Mouse (Mus musculus): ENCODE measurements around the gene Plekhh2.

The Plekhh2 gene

DNA sequence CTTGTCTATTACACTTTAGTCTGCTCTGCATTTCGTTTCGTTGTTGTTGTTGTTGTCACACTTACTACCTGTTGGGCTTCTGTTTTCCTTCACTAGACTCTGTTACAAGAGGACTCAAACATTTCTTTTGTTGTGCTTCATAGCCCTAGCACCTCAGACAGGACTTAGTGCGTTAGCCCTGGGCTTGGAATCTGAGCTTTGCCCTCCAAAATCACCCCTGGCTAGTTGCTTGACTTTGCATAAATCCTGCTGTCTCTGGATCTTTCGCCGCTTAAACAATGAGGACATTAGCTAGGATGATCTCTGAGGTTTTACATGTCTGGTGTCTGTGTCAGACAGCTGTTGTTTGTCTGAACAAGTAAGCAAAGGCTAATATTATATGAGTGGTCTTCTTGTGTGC lies 62.2 kb downstream of the Plekhh2 start:
- DNase-seq (ENCODE audit: low read depth), result no peak

GRCm38 (mm10) chr17:84575108-84575507 lies 63.4 kb downstream of the Plekhh2 start:
- no peak for DNase-seq (ENCODE audit: low read depth)

DNA sequence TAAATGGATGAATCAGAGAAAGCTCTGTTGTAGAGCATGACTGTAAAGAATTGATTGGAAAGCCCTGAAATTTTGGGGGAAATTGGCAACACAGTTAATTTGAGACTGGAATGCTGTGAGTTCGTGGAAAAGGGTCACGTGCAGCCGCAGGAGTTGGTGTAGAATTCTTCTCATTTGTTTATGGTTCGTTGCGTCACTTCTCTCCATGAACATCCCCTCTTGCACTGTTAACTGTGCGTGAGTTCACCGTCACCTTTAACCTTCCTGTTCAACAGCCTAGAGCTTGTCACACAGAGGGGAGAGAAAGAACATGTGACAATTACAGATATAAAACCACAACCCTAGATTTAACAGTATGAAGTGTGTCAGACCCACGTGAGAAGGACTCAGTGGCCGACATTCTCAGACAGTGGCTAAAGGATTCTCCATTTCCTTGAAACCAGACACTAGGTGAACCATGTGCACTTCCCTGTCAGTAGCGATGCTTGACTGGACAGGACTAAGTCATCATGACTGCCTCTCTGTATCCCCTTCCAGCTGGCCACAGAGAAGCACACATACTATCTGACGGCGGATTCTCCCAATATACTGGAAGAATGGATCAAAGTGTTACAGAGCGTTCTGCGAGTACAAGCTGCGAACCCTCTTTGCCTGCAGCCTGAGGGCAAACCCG lies 65.1 kb downstream of the Plekhh2 start:
- no peak for DNase-seq (ENCODE audit: low read depth)

DNA sequence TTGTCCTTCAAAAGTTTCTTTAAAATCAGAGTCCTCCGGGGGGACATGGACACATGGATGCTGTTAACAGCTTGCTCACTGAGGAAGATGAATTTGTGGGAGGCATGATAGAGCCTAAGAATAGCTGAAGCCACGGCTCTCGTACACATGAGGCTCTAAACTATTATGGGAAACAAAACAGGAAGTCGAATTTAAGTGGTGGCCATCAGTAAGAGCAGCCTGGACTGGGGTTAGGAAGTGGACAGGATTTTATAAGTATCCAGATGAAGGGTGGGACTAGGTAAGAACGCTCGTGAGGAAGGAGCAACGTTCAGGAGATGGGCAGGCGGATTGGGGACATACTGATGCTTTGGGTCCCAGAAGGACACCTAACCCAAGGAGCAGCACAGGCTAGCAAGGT lies 67.6 kb downstream of the Plekhh2 start:
- no peak for DNase-seq (ENCODE audit: low read depth)

DNA sequence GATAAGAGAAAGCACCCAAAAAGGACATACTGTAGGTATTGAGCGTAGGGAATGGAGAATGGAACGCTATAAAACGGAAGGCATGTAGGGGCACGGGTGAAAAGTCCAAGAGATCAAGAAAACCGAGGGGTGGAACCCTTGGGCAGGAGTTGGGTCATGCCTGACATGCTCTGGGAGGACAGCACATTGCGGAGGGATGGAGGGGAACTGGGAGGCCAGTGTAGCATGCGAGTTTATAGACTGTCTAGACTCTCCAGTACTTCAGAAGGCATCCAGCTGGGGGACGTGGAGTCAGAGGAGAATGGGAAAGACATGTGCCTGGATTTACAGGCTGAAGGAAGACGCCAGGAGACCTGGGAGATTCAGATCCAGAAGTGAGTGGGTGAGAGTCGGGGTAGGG lies 68.1 kb downstream of the Plekhh2 start:
- DNase-seq (ENCODE audit: low read depth), result no peak

DNA sequence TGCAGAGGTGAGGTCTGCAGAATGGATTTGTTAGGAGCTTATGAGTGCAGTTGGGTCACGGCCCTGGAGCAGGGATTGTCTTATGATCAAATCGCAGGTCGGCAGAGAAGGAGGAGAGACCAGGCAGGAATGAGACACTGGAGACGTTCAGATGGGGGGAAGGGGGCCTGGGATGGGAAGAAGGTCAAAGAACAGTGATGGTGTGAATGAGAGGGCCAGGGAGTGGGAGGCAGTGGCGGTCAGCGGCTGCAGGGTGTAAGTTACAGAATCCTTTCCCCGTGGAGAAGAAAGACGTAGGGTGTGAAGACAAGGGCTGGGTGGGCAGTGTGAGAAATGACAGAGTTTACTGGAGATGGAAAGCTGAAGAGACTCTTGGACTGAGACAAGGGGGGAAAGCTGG lies 69.1 kb downstream of the Plekhh2 start:
- no peak for DNase-seq (ENCODE audit: low read depth)

DNA sequence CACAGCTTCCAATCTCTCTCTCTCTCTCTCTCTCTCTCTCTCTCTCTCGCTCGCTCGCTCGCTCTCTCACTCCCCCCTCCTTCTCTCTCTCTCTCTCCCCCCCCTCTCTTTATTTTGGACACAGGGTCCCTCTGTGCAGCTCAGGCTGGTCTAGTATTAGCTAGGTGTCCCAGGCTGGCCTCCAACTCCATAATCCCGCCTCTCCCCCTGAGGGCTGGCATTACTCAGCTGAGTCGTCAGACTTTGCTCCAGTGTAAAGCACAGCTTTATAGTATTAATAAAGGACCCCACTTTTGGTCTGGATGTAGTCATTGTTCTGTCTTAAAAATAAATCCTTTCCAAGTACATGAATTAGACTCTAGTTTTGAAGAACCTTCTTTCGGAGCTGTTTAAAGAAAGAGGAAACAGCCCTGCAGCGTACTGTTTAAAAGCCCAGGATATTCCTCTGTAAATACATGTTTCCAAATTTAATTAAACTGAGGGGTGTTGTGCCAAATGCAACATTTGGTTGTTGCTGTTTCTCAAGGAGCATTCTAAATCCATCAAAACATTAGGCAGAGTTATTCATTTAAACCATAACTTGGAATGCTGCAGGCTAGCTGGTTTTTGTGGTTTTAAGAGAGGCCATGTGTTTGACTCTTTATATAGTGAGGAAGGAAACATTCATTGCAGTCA lies 70.2 kb downstream of the Plekhh2 start:
- DNase-seq (ENCODE audit: low read depth), result peak; percentile 56

DNA sequence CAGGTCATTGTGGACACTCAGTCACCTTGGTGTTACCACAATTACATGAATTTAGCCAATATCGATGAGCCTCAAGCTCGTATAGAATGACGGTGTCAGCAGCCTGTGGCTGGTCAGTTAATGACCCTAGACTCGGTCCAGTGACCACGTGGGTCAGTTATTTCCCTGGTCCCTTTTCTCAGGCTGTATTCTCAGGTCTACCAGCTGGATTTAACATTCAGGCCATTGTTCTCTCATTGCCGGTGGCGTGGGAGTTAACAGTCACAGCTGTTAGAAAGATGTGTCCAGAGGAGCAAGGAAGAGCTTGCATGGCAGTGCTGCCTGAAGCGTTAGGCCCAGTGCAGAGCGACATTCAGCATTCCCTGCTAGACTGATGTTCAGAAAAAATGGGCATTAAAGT lies 72.4 kb downstream of the Plekhh2 start:
- DNase-seq (ENCODE audit: low read depth), result no peak

DNA sequence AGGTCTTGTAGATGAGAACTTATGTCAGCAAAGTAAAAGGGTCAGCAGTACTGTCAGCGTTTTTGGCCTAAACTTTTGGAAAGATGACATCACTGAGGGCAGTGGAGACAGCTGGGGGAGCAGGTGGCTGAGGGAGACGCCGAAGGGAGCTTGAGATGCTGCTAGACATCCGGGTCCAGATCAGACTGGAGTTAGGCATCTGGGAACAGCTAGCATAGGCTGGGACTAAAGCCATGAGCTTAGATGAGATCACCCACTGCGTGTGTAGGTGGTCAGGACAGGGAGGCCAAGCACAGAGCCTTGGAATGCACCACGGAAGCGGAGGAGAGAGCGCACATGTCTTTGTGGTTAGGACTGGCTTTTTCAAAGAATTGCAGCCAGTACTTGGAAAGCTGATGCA lies 73.4 kb downstream of the Plekhh2 start:
- peak; percentile 84 for DNase-seq (ENCODE audit: low read depth)

GRCm38 (mm10) chr17:84590065-84590464 lies 78.4 kb downstream of the Plekhh2 start:
- DNase-seq (ENCODE audit: low read depth), result no peak

- DNase-seq (ENCODE audit: low read depth), result no peak
Observed at GRCm38 (mm10) chr17:84591431-84592150, 79.9 kb downstream of the Plekhh2 start.

- DNase-seq (ENCODE audit: low read depth), result no peak
Observed at GRCm38 (mm10) chr17:84596015-84596441, 84.3 kb downstream of the Plekhh2 start.

GRCm38 (mm10) chr17:84596501-84596900 lies 84.8 kb downstream of the Plekhh2 start:
- no peak for DNase-seq (ENCODE audit: low read depth)

DNA sequence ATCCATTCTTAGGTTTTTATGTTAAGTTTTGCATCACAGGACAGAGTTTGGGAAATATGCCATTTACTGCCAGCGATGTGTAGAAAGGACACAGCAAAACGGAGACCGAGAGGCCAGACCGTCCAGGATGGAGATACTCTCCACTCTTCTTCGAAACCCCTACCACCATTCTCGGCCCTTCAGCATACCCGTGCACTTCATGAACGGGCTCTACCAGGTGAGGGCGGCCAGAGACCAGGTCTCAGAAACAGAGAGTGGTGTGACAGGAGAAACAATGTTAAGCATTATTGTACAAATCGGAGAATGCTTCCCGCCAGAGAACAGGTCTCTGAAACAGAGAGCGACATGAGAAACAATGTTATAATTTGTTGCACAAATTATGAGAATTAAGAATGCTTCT lies 86.2 kb downstream of the Plekhh2 start:
- DNase-seq (ENCODE audit: low read depth), result no peak

DNA sequence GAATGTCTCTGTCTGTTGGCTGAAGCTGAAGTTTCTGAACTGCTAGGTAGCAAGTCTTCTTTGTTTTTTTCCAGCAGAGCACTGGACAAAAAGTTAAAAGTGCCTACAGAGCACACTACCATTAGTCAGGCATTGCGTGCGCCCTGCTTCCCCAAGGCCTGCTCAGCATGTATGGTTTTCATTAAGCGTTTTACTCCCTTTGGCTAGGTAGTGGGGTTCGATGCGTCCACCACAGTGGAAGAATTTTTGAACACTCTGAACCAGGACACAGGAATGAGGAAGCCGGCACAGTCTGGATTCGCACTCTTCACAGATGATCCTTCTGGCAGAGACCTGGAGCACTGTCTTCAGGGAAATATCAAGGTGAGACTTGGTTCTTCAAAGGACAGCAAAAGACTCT lies 87.2 kb downstream of the Plekhh2 start:
- DNase-seq (ENCODE audit: low read depth), result peak; percentile 17

DNA sequence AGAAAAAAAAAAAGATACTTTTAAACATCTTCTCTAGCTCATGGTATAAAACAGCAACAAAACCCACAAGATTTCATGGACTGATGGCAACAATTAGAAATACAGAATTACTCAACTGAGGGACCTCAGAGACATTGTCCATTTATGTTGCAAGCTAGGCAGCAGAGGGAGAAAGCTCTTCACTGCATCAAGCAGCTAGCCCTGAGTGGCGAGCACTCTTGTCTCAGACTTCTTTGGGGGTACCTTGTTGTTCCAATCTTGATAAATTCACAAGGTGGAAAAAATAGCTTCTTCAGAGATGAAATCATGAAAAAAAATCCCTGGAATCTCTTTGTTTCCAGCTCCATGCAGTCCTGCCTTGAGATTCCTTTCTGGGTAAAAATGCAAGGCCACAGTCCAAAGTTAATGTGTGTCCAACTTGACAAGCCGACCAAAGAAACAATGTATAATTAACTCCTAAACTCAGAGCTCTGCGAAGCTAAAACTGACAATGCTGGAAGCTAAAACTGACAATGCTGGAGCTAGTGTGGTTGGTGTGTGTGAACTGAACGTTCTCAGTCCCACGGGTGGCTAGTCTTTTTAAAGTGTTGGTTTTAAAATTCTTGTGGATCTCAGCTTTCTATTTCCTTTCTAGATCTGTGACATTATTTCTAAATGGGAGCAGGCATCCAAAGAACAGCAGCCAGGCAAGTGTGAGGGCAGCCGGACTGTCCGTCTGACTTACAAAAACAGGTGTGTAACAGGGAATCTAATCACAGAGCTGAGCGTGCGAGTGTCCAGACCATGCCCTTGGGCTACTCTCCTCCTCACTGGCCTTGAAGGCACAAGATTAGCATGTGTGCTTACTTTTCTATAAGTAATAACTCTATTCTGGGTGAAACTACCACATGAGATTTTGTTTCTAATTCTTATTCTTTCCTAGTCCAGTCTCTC lies 88.6 kb downstream of the Plekhh2 start:
- DNase-seq (ENCODE audit: low read depth), result no peak

- DNase-seq (ENCODE audit: low read depth), result no peak
Observed at GRCm38 (mm10) chr17:84601805-84602204, 90.1 kb downstream of the Plekhh2 start.

DNA sequence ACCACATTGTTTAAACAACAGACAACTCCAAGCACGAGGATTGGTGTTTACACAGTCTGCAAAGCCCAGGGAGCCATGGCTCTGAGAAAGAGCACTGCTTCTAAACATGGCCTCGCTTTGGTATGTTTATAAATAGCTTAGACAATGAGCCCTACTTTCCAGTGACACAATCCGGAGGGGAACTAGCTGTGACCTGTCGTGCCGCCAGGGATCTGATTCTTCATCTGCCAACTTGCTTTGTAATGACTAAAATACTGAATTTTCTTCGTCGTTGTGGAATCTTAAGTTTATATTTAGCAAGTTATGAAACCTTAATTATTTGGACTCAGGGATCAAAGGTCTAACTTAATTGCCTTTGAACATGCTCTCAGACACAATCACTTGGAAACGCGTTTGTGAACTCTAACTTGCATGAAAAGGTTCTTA lies 91.5 kb downstream of the Plekhh2 start:
- no peak for DNase-seq (ENCODE audit: low read depth)

GRCm38 (mm10) chr17:84603709-84604420 lies 92.2 kb downstream of the Plekhh2 start:
- no peak for DNase-seq (ENCODE audit: low read depth)

DNA sequence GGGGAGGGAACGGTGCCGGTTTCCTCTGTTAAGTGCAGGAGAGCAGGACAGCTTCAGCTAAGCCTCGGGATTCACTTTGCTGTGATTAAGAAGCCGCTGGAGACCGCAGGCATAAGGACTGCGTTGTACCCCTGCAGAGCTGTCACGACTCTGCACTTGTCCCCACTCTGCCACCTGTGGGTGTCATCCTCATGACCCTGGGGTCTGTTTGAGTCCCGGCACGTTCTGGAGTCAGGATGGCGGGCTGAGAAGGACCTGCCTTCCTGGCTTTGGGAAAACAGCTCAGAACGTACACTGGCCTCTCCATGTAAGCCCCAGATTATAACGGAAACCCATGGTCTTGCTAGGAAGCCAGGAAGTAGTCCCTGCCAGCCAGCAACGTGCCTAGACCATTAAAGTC lies 95.3 kb downstream of the Plekhh2 start:
- DNase-seq (ENCODE audit: low read depth), result no peak

DNA sequence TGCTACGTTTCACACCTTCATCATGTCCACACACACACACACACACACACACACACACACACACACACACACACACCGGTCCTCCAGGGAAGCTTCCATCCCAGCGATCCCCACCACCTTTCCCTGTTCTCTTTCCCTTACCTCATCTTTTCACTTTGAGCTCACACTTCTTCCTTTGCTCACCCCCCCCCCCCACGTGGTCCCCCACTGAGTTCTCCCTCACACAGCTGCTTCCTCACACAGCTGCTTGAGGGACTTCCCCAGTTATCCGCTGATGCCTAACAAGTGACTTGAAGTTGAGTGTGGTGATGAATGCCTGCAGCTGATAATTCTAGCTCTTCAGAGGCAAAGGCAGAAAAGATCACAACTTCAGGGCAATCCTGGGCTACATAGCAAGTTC lies 95.9 kb downstream of the Plekhh2 start:
- no peak for DNase-seq (ENCODE audit: low read depth)
